Mouse (Mus musculus) kidney, embryonic 15.5 days (tissue): ENCODE results near the gene Pdzd2. TPM values are rescaled to one million over a fixed set of nuclear protein-coding genes. Genes with fewer than 3 reads are reported as not detected.
A peak's percentile ranks its signal among the peaks of the same experiment; 100 is the strongest.

Source experiments
- ATAC-seq: fragments of 200-750 bp; cut with Nextera tagmentation; replicated peaks from 2 replicates; pipeline ENCODE4 v1.8.0; 2017; ENCODE audit warnings: moderate TSS enrichment; ENCODE audit not compliant: low FRiP score
- H3K27ac ChIP-seq: fragments of 300-500 bp; sonication (generic); 2 replicates; pipeline ENCODE4 v1.5.1; 2015; ENCODE audit warnings: mild to moderate bottlenecking, inconsistent platforms
- H3K27me3 ChIP-seq: fragments of 300-500 bp; sonication (generic); 2 replicates; pipeline ENCODE4 v1.6.1; 2015; ENCODE audit warnings: inconsistent platforms
- H3K36me3 ChIP-seq: fragments of 300-500 bp; sonication (generic); 2 replicates; pipeline ENCODE4 v1.6.1; 2015; ENCODE audit warnings: inconsistent platforms
- H3K4me1 ChIP-seq: fragments of 300-500 bp; sonication (generic); 2 replicates; pipeline ENCODE4 v1.6.1; 2015; ENCODE audit warnings: inconsistent platforms
- H3K4me2 ChIP-seq: fragments of 300-500 bp; sonication (generic); 2 replicates; pipeline ENCODE4 v1.6.1; 2015; ENCODE audit warnings: moderate library complexity, mild to moderate bottlenecking, inconsistent platforms
- H3K4me3 ChIP-seq: fragments of 300-500 bp; sonication (generic); replicated peaks from 2 replicates; pipeline ENCODE4 v1.5.1; 2015; ENCODE audit warnings: mild to moderate bottlenecking, inconsistent platforms
- H3K9ac ChIP-seq: fragments of 300-500 bp; sonication (generic); 2 replicates; pipeline ENCODE4 v1.6.1; 2015; ENCODE audit warnings: mild to moderate bottlenecking, inconsistent platforms
- H3K9me3 ChIP-seq: fragments of 300-500 bp; sonication (generic); replicated peaks from 2 replicates; pipeline ENCODE4 v1.6.1; 2016; ENCODE audit warnings: inconsistent platforms
- WGBS: fragments of 180-500 bp; shearing (Covaris S2); methylation state at CpG from one replicate; pipeline ENCODE4 v1.1.7; 2015; ENCODE audit warnings: mixed read lengths; 5-methylcytosine and 5-hydroxymethylcytosine counted together
- polyA plus RNA-seq: library from polyadenylated mRNA; unstranded; fragments of >200 nt; fragmentation: Nextera tagmentation; extraction: Ambion mirVana; gene quantifications from 2 replicates; pipeline ENCODE4 v1.2.1, GENCODE M21; 2015

The Pdzd2 gene
- polyA plus RNA-seq, 1 experiment from 2014 or later = 41.3 TPM

GRCm38 (mm10) chr15:12451448-12451847 lies 288.3 kb downstream of the Pdzd2 start:
- WGBS = 31% methylated on average over 4 of the region's 4 CpGs
- Histone ChIP-seq H3K27me3 (no peaks in the 10 kb centered on the region), H3K27ac (peak overlapping the region; percentile 57), H3K9ac (no peak overlapping the region), H3K4me1 (peaks cover 33% of the 10 kb centered on the region), H3K4me2 (no peak overlapping the region), H3K9me3 (no peaks in the 10 kb centered on the region), H3K36me3 (peaks cover 18% of the 10 kb centered on the region; the same call in 1 of the 2 replicates), H3K4me3 (no peak overlapping the region)
- ATAC-seq = peak; percentile 61; the same call in 1 of the 2 replicates

DNA sequence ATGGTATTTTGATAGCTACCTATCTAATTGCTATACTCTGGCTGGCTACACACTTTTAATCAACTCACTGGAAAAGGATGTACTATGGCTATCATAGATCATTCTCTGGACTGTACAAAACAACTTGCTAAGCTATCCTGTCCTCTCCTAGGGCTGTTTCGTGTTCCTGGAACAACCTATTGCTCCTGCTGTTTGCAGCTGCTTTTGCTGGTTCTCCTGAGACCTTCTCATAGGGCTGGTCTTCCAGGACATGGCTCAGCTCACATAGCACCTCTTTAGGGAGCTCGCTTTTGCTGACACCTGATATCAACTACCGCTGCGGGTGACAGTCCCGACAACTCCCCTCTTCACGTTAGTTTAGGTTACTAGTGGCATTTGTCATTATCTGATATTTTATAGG lies 288.9 kb downstream of the Pdzd2 start:
- peaks cover 31% of the 10 kb centered on the region for H3K4me1 ChIP-seq
- no peak overlapping the region for H3K9ac ChIP-seq
- peak overlapping the region; percentile 57 for H3K27ac ChIP-seq
- H3K4me3 ChIP-seq = no peak overlapping the region
- H3K27me3 ChIP-seq = no peaks in the 10 kb centered on the region
- 0 out of 2 replicates have a peak, but pooled peaks have one; percentile 31 for ATAC-seq
- WGBS = 41% methylated on average over 6 of the region's 6 CpGs
- H3K9me3 ChIP-seq = no peaks in the 10 kb centered on the region
- peaks cover 15% of the 10 kb centered on the region; the same call in 1 of the 2 replicates for H3K36me3 ChIP-seq
- H3K4me2 ChIP-seq = no peak overlapping the region

DNA sequence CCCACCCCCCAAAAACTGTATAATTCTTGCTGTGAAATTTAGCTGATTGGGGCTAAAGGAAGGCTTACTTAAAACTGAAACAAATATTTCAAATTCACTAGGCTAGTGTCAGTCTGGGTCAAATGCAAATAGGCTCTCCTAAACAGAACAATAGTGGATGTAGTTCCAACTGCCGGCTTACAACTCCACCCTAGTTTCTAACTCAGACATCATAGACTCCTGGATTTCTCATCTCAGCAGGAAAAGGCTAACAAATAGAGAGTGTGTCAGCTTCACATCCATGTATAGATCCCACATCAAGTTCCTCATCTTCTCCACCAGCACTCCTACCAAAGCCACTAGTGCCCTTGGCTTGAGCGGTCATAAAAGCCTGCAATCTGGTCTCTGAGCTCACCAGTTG lies 290.4 kb downstream of the Pdzd2 start:
- no peak overlapping the region for H3K9ac ChIP-seq
- H3K27me3 ChIP-seq = no peaks in the 10 kb centered on the region
- H3K27ac ChIP-seq = no peak overlapping the region
- no peak for ATAC-seq
- 81% methylated on average over 2 of the region's 2 CpGs for WGBS
- H3K9me3 ChIP-seq = no peaks in the 10 kb centered on the region
- H3K4me1 ChIP-seq = peaks cover 39% of the 10 kb centered on the region
- no peak overlapping the region for H3K4me3 ChIP-seq
- peaks cover 11% of the 10 kb centered on the region; the same call in 1 of the 2 replicates for H3K36me3 ChIP-seq
- H3K4me2 ChIP-seq = no peak overlapping the region

DNA sequence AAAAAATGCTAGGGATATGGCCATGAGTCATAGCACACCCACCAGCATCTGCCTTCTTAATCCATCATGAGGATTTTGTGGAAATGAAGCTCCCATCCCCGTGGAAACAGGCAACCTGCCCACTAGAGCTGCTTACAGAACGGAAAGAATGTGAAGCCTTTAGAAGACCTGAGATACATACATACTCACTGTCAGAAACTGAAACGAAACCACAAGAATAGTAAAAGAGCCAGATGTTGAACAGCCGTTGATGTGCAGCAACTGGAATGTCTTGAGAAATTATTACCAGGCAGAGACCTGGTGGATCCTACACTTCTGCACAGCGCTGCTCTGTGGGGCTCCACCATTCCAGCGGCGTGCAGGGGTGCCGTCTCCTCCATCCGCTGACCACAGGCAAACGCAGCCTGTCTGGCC lies 292.7 kb downstream of the Pdzd2 start:
- Histone ChIP-seq H3K9ac (no peak overlapping the region), H3K4me2 (no peak overlapping the region), H3K9me3 (no peaks in the 10 kb centered on the region), H3K27ac (no peak overlapping the region), H3K36me3 (peaks cover 6% of the 10 kb centered on the region; the same call in 1 of the 2 replicates), H3K27me3 (no peaks in the 10 kb centered on the region), H3K4me1 (peaks cover 31% of the 10 kb centered on the region), H3K4me3 (no peak overlapping the region)
- no peak for ATAC-seq
- WGBS = 54% methylated on average over 10 of the region's 10 CpGs

GRCm38 (mm10) chr15:12444551-12444950 lies 295.2 kb downstream of the Pdzd2 start:
- no peaks in the 10 kb centered on the region for H3K9me3 ChIP-seq
- H3K4me2 ChIP-seq = no peak overlapping the region
- H3K4me1 ChIP-seq = peaks cover 14% of the 10 kb centered on the region
- no peak overlapping the region for H3K27ac ChIP-seq
- no peak for ATAC-seq
- 81% methylated on average over 5 of the region's 5 CpGs for WGBS
- H3K9ac ChIP-seq = no peak overlapping the region
- peaks cover 11% of the 10 kb centered on the region for H3K36me3 ChIP-seq
- no peak overlapping the region for H3K4me3 ChIP-seq
- no peaks in the 10 kb centered on the region for H3K27me3 ChIP-seq

DNA sequence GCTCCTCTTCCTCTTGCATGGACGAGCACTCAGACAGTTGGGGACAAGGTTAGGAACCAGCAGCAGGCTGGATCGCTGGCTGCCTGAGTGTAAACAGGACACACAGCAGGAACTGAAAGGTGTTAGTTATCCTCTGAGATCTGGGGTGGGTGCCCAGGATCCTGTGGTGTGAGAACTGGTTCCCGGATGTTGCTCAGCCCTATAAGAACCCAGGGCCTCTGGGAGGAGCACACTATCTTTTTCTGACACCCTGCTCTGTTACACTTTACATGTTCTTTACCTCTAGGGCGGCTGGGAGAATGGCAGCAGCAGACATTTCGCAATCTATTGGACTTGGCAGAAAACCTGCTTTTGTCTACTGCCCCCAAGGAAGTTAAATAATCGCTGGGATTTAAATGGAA lies 300.4 kb downstream of the Pdzd2 start:
- H3K4me3 ChIP-seq = no peak overlapping the region
- peaks cover 19% of the 10 kb centered on the region for H3K4me1 ChIP-seq
- no peak overlapping the region for H3K4me2 ChIP-seq
- H3K27ac ChIP-seq = no peak overlapping the region
- no peaks in the 10 kb centered on the region for H3K9me3 ChIP-seq
- no peak for ATAC-seq
- H3K36me3 ChIP-seq = peaks cover 12% of the 10 kb centered on the region; the same call in 1 of the 2 replicates
- no peak overlapping the region for H3K9ac ChIP-seq
- 60% methylated on average over 6 of the region's 6 CpGs for WGBS
- no peaks in the 10 kb centered on the region for H3K27me3 ChIP-seq

DNA sequence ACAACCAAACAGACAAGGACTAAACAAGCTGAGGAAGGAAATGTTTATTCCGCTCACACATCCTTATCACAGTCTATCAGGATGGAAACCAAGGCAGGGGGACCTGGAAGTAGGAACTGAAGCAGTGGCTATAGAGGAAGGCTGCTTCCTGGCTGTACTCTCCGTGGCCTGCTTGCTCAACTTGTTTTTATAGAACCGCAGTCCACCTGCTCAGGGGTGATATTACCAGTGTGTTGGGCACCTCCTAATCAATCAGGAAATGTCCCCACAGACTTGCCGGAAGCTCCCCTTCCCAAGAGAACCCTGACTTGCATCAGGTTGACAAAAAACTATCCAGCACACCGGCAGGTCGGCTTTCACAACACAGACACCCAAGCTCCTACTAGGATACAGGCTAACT lies 301.0 kb downstream of the Pdzd2 start:
- ATAC-seq = no peak
- no peak overlapping the region for H3K9ac ChIP-seq
- H3K27ac ChIP-seq = no peak overlapping the region
- no peak overlapping the region for H3K4me3 ChIP-seq
- H3K36me3 ChIP-seq = peaks cover 12% of the 10 kb centered on the region; the same call in 1 of the 2 replicates
- no peaks in the 10 kb centered on the region for H3K9me3 ChIP-seq
- no peaks in the 10 kb centered on the region for H3K27me3 ChIP-seq
- peaks cover 26% of the 10 kb centered on the region for H3K4me1 ChIP-seq
- WGBS = 65% methylated on average over 6 of the region's 6 CpGs
- H3K4me2 ChIP-seq = no peak overlapping the region

- no peaks in the 10 kb centered on the region for H3K9me3 ChIP-seq
- H3K4me2 ChIP-seq = no peak overlapping the region
- 82% methylated on average over 11 of the region's 11 CpGs for WGBS
- H3K27ac ChIP-seq = no peak overlapping the region
- H3K4me1 ChIP-seq = peaks cover 29% of the 10 kb centered on the region
- peaks cover 12% of the 10 kb centered on the region; the same call in 1 of the 2 replicates for H3K36me3 ChIP-seq
- ATAC-seq = no peak
- H3K4me3 ChIP-seq = no peak overlapping the region
- H3K27me3 ChIP-seq = no peaks in the 10 kb centered on the region
- H3K9ac ChIP-seq = no peak overlapping the region
These were observed 301.6 kb downstream of the Pdzd2 start for GRCm38 (mm10) chr15:12438081-12438480.

- H3K4me3 ChIP-seq = no peak overlapping the region
- ATAC-seq = no peak
- H3K9me3 ChIP-seq = no peaks in the 10 kb centered on the region
- peaks cover 5% of the 10 kb centered on the region; the same call in 1 of the 2 replicates for H3K36me3 ChIP-seq
- WGBS = 71% methylated on average over 8 of the region's 8 CpGs
- peaks cover 50% of the 10 kb centered on the region for H3K4me1 ChIP-seq
- H3K27ac ChIP-seq = no peak overlapping the region; the same call in 1 of the 2 replicates
- H3K4me2 ChIP-seq = no peak overlapping the region
- H3K9ac ChIP-seq = no peak overlapping the region
- H3K27me3 ChIP-seq = no peaks in the 10 kb centered on the region
These were observed 303.8 kb downstream of the Pdzd2 start for GRCm38 (mm10) chr15:12435910-12436309.

GRCm38 (mm10) chr15:12433893-12434599 lies 305.7 kb downstream of the Pdzd2 start:
- ATAC-seq = no peak
- Histone ChIP-seq H3K27ac (peak overlapping the region; percentile 64), H3K27me3 (no peaks in the 10 kb centered on the region), H3K36me3 (peaks cover 5% of the 10 kb centered on the region; the same call in 1 of the 2 replicates), H3K4me3 (no peak overlapping the region), H3K4me2 (no peak overlapping the region), H3K9ac (no peak overlapping the region), H3K4me1 (peaks cover 69% of the 10 kb centered on the region), H3K9me3 (no peaks in the 10 kb centered on the region)
- WGBS = 46% methylated on average over 19 of the region's 19 CpGs

DNA sequence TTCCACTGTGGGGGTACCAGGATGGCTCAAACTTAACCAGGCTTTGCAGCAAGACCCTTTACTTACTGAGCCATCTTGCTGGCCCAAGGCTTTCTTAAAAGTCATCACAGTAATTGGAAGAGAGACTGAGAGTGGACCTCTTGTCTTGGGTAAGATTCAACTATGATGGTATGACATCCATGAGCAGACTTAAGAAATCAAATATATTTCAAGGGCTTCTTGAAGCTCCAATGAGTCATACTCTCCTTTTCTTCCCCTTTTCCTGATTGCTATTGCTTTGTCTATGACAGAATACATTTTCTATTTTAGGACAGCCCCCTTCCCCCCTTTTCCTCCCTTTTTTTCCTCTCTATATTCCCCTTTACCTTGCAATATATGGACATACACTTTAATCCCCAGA lies 306.8 kb downstream of the Pdzd2 start:
- no peak overlapping the region for H3K4me2 ChIP-seq
- no peak for ATAC-seq
- H3K27me3 ChIP-seq = no peaks in the 10 kb centered on the region
- no peak overlapping the region for H3K9ac ChIP-seq
- no peak overlapping the region for H3K4me3 ChIP-seq
- H3K36me3 ChIP-seq = peaks cover 5% of the 10 kb centered on the region; the same call in 1 of the 2 replicates
- H3K27ac ChIP-seq = 0 out of 2 replicates have a peak overlapping the region, but pooled peaks have one; percentile 68
- no peaks in the 10 kb centered on the region for H3K9me3 ChIP-seq
- H3K4me1 ChIP-seq = peaks cover 73% of the 10 kb centered on the region

GRCm38 (mm10) chr15:12432320-12432719 lies 307.4 kb downstream of the Pdzd2 start:
- Histone ChIP-seq H3K36me3 (peaks cover 5% of the 10 kb centered on the region; the same call in 1 of the 2 replicates), H3K4me3 (no peak overlapping the region), H3K9ac (no peak overlapping the region), H3K27ac (peak overlapping the region; percentile 68), H3K4me1 (peaks cover 73% of the 10 kb centered on the region), H3K27me3 (no peaks in the 10 kb centered on the region), H3K4me2 (no peak overlapping the region), H3K9me3 (no peaks in the 10 kb centered on the region)
- WGBS = 72% methylated on average over 1 of the region's 1 CpGs
- no peak for ATAC-seq
